Mouse (Mus musculus): Measurements from ENCODE around the gene Cd6. TPM values are rescaled to one million over a fixed set of nuclear protein-coding genes. Genes with fewer than 3 reads are reported as not detected.

Gene Cd6
- polyA plus RNA-seq, 1 experiment from 2014 or later, result 0.23 TPM

DNA sequence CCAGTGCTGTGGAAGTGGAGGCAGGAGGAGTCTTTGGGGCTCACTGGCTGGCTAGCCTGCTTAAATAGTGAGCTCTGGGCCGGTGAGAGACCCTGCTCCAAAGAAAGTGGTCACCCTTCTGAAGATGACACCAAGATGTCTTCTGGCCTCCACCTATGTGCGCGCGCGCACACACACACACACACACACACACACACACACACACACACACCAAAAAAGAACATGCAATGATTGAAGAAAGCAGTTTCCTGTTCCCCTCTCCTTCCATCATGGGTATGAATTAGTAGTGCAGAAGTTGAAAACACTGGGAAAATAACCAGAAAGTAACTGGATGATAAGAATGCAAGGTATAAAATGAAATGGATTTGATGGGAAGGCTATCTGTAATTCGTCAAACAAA, 55.7 kb downstream of the Cd6 start:
- no peaks in the 10 kb centered on the region for H3K4me1 ChIP-seq (ENCODE audit: control insufficient read depth, insufficient read depth, low read length)
- no peak overlapping the region for H3K4me2 ChIP-seq (ENCODE audit: low read depth, low read length)
- WGBS, result 97% methylated on average over 6 of the region's 6 CpGs
- H3K27me3 ChIP-seq (replicated peaks; ENCODE audit: control insufficient read depth, insufficient read depth, low read length), result no peaks in the 10 kb centered on the region
- H3K9ac ChIP-seq (ENCODE audit: low read depth, low read length), result no peak overlapping the region
- H3K36me3 ChIP-seq (ENCODE audit: control insufficient read depth, insufficient read depth, low read length), result no peaks in the 10 kb centered on the region
- ATAC-seq, result no peak
- H3K9me3 ChIP-seq (ENCODE audit: control insufficient read depth, low read length), result no peaks in the 10 kb centered on the region
- no peak overlapping the region for H3K4me3 ChIP-seq (ENCODE audit: low read length)
- H3K27ac ChIP-seq (ENCODE audit: low read length), result no peak overlapping the region

DNA sequence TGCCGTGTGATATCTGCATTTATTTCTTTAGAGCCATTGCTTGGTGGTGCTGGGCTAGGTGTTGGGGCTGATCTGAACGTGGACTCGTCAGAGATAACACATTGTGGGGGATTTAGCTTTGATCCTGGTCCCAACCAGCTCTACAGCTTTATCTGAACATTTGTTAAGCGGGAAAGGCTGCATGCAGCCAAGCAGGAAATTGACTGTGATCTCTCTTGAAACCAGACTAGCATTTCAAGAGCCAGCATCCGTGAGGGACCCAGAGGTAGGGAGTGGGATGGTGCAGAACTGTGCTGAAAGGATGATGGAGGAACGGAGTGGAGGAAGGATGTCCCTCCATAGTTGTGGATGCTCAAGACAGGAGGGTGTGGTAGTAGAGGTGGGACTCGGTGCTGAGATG, 56.5 kb downstream of the Cd6 start:
- WGBS, result 73% methylated on average over 7 of the region's 7 CpGs
- no peak overlapping the region for H3K9ac ChIP-seq (ENCODE audit: low read depth, low read length)
- H3K4me2 ChIP-seq (ENCODE audit: low read depth, low read length), result no peak overlapping the region
- H3K36me3 ChIP-seq (ENCODE audit: control insufficient read depth, insufficient read depth, low read length), result no peaks in the 10 kb centered on the region
- H3K27ac ChIP-seq (ENCODE audit: low read length), result no peak overlapping the region
- H3K4me3 ChIP-seq (ENCODE audit: low read length), result no peak overlapping the region
- no peak for ATAC-seq
- no peaks in the 10 kb centered on the region for H3K9me3 ChIP-seq (ENCODE audit: control insufficient read depth, low read length)
- no peaks in the 10 kb centered on the region for H3K27me3 ChIP-seq (replicated peaks; ENCODE audit: control insufficient read depth, insufficient read depth, low read length)
- no peaks in the 10 kb centered on the region for H3K4me1 ChIP-seq (ENCODE audit: control insufficient read depth, insufficient read depth, low read length)

- no peak overlapping the region for H3K27ac ChIP-seq (ENCODE audit: low read length)
- no peaks in the 10 kb centered on the region for H3K27me3 ChIP-seq (replicated peaks; ENCODE audit: control insufficient read depth, insufficient read depth, low read length)
- H3K4me1 ChIP-seq (ENCODE audit: control insufficient read depth, insufficient read depth, low read length), result no peaks in the 10 kb centered on the region
- 91% methylated on average over 10 of the region's 10 CpGs for WGBS
- H3K36me3 ChIP-seq (ENCODE audit: control insufficient read depth, insufficient read depth, low read length), result no peaks in the 10 kb centered on the region
- no peak overlapping the region for H3K4me2 ChIP-seq (ENCODE audit: low read depth, low read length)
- H3K9me3 ChIP-seq (ENCODE audit: control insufficient read depth, low read length), result no peaks in the 10 kb centered on the region
- no peak overlapping the region for H3K9ac ChIP-seq (ENCODE audit: low read depth, low read length)
- no peak for ATAC-seq
- no peak overlapping the region for H3K4me3 ChIP-seq (ENCODE audit: low read length)
These were observed 57.0 kb downstream of the Cd6 start for GRCm38 (mm10) chr19:10772866-10773265.

DNA sequence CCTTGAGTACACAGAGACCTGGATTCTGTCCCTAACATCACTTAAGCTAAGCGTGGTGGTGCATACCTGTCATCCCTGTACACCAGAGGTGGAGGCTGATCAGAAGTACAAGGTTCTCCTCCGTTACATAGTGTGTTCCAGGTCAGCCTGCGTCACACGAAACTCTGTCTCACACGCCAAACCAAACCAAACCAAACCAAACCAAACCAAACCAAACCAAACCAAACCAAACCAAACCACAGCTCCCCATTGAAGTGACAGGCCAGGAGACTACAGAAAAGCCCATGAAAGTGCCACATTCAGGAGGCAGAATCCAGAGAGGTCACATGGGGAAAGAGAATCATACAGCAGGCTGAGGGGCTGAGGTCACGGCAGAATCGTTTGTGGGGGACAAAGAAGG, 57.9 kb downstream of the Cd6 start:
- Histone ChIP-seq H3K4me1 (ENCODE audit: control insufficient read depth, insufficient read depth, low read length) (no peaks in the 10 kb centered on the region), H3K4me2 (ENCODE audit: low read depth, low read length) (no peak overlapping the region), H3K27ac (ENCODE audit: low read length) (no peak overlapping the region), H3K4me3 (ENCODE audit: low read length) (no peak overlapping the region), H3K27me3 (replicated peaks; ENCODE audit: control insufficient read depth, insufficient read depth, low read length) (no peaks in the 10 kb centered on the region), H3K9me3 (ENCODE audit: control insufficient read depth, low read length) (no peaks in the 10 kb centered on the region), H3K9ac (ENCODE audit: low read depth, low read length) (no peak overlapping the region), H3K36me3 (ENCODE audit: control insufficient read depth, insufficient read depth, low read length) (no peaks in the 10 kb centered on the region)
- WGBS, result 76% methylated on average over 7 of the region's 7 CpGs
- ATAC-seq, result no peak

DNA sequence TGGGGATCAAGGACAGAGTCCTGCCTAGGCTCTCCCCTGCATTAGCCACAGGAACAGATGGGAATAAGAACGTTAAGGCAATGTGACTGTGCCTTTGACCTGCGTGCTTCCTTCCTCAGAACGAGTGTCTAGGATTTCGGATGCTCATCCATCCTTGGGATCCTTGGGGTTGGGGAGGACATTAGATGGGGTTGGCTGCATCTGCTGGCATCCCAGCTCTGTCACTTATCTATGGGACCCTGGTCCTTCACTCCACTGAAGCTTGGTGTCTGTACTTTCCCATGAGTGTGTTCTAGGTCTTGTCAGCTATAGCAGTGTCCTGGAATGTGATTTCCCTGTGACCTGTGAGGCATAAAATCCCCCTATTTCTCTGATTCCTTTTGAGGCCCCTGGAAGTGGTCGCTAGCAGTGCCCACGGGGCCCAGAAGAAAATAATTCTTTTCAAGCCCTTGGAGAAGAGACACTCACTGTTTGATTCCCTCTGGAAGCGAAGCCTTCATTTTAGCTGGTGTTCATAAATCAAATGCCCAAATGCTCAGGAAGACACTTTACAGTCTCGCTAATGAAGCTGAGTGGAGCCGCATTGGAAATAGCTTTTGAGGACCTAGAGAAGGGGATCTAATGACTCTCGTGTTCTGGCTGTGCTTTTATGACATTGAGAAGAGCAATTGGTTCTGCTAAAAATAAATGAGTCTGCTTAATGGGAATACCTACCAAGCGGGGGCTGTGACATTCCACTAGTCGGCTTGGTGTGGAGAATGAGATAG, 60.2 kb downstream of the Cd6 start:
- H3K4me2 ChIP-seq (ENCODE audit: low read depth, low read length), result no peak overlapping the region
- no peaks in the 10 kb centered on the region for H3K27me3 ChIP-seq (replicated peaks; ENCODE audit: control insufficient read depth, insufficient read depth, low read length)
- H3K4me3 ChIP-seq (ENCODE audit: low read length), result no peak overlapping the region
- no peak overlapping the region for H3K27ac ChIP-seq (ENCODE audit: low read length)
- ATAC-seq, result no peak
- no peaks in the 10 kb centered on the region for H3K36me3 ChIP-seq (ENCODE audit: control insufficient read depth, insufficient read depth, low read length)
- H3K9ac ChIP-seq (ENCODE audit: low read depth, low read length), result no peak overlapping the region
- no peaks in the 10 kb centered on the region for H3K4me1 ChIP-seq (ENCODE audit: control insufficient read depth, insufficient read depth, low read length)
- WGBS, result 57% methylated on average over 12 of the region's 12 CpGs
- no peaks in the 10 kb centered on the region for H3K9me3 ChIP-seq (ENCODE audit: control insufficient read depth, low read length)

- Histone ChIP-seq H3K4me3 (ENCODE audit: low read length) (no peak overlapping the region), H3K4me2 (ENCODE audit: low read depth, low read length) (no peak overlapping the region), H3K4me1 (ENCODE audit: control insufficient read depth, insufficient read depth, low read length) (no peaks in the 10 kb centered on the region), H3K9ac (ENCODE audit: low read depth, low read length) (no peak overlapping the region), H3K36me3 (ENCODE audit: control insufficient read depth, insufficient read depth, low read length) (no peaks in the 10 kb centered on the region), H3K27me3 (replicated peaks; ENCODE audit: control insufficient read depth, insufficient read depth, low read length) (no peaks in the 10 kb centered on the region), H3K9me3 (ENCODE audit: control insufficient read depth, low read length) (no peaks in the 10 kb centered on the region), H3K27ac (ENCODE audit: low read length) (no peak overlapping the region)
- 73% methylated on average over 6 of the region's 6 CpGs for WGBS
- ATAC-seq, result no peak
These were observed 61.0 kb downstream of the Cd6 start for GRCm38 (mm10) chr19:10768694-10769428.

- Histone ChIP-seq H3K9me3 (ENCODE audit: control insufficient read depth, low read length) (no peaks in the 10 kb centered on the region), H3K27ac (ENCODE audit: low read length) (no peak overlapping the region), H3K4me2 (ENCODE audit: low read depth, low read length) (no peak overlapping the region), H3K36me3 (ENCODE audit: control insufficient read depth, insufficient read depth, low read length) (no peaks in the 10 kb centered on the region), H3K4me1 (ENCODE audit: control insufficient read depth, insufficient read depth, low read length) (no peaks in the 10 kb centered on the region), H3K27me3 (replicated peaks; ENCODE audit: control insufficient read depth, insufficient read depth, low read length) (no peaks in the 10 kb centered on the region), H3K4me3 (ENCODE audit: low read length) (no peak overlapping the region), H3K9ac (ENCODE audit: low read depth, low read length) (no peak overlapping the region)
- WGBS, result 87% methylated on average over 10 of the region's 10 CpGs
- no peak for ATAC-seq
These were observed 62.2 kb downstream of the Cd6 start for GRCm38 (mm10) chr19:10767631-10768030.

DNA sequence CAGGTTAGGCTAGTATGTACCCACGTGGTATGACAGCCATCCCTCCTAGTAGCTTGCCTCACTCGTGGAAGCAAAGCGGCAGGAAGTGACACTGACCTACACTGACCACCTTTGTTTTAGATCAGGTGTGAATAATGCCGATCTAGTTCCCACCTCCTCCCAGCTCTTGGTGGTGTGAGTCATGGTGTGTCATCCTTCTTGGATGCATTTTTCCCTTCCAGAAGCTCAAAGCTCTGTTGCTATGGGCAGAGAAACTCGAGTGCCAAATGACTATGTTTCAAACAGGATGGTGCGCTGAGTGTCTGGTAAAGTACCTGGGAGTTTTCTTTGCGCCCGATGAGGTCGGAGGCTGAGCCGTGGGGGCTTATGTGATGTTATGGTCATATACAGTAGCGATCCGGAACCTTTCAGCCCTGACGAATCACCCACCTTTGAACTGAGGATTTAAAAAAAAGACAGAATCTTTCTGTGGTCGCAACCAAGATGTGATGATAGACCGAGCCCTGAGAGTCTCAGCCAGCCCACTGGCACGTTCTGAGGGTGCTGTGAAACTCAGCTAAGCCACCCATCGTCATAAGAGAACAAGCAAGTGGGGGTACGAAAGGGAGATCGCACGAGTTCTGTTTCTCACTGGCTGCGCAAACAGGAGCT, 66.4 kb downstream of the Cd6 start:
- Histone ChIP-seq H3K4me3 (ENCODE audit: low read length) (no peak overlapping the region), H3K36me3 (ENCODE audit: control insufficient read depth, insufficient read depth, low read length) (no peaks in the 10 kb centered on the region), H3K4me1 (ENCODE audit: control insufficient read depth, insufficient read depth, low read length) (peaks cover 6% of the 10 kb centered on the region; the same call in 1 of the 2 replicates), H3K9me3 (ENCODE audit: control insufficient read depth, low read length) (no peaks in the 10 kb centered on the region), H3K4me2 (ENCODE audit: low read depth, low read length) (no peak overlapping the region), H3K27ac (ENCODE audit: low read length) (no peak overlapping the region), H3K27me3 (replicated peaks; ENCODE audit: control insufficient read depth, insufficient read depth, low read length) (no peaks in the 10 kb centered on the region), H3K9ac (ENCODE audit: low read depth, low read length) (no peak overlapping the region)
- no peak for ATAC-seq
- WGBS, result 78% methylated on average over 21 of the region's 21 CpGs

DNA sequence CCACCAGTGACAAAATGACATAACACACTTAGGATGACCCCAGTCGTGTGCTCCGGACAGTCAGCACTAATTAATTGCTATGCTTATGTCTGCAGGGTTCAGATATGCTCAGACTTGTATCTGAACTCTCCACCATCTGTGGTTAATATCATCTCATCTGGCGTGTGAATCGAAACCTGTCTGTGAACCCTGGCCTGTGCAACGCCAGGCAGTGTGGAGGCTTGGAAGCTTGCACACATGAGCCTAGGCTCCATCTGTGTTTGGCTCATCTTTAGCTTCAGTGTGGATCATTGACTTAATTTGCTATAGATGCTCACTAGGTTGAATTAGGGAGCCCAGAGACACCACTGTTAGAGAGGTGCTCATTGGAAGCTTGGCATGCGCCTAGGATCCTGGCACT, 67.4 kb downstream of the Cd6 start:
- Histone ChIP-seq H3K9me3 (ENCODE audit: control insufficient read depth, low read length) (no peaks in the 10 kb centered on the region), H3K4me2 (ENCODE audit: low read depth, low read length) (no peak overlapping the region), H3K36me3 (ENCODE audit: control insufficient read depth, insufficient read depth, low read length) (no peaks in the 10 kb centered on the region), H3K4me3 (ENCODE audit: low read length) (no peak overlapping the region), H3K9ac (ENCODE audit: low read depth, low read length) (no peak overlapping the region), H3K27me3 (replicated peaks; ENCODE audit: control insufficient read depth, insufficient read depth, low read length) (no peaks in the 10 kb centered on the region), H3K4me1 (ENCODE audit: control insufficient read depth, insufficient read depth, low read length) (peaks cover 9% of the 10 kb centered on the region; the same call in 1 of the 2 replicates), H3K27ac (ENCODE audit: low read length) (no peak overlapping the region)
- no peak for ATAC-seq
- WGBS, result 69% methylated on average over 6 of the region's 6 CpGs
